Mouse (Mus musculus): ENCODE data around the gene Zfp865. TPM values are rescaled to one million over a fixed set of nuclear protein-coding genes. Genes with fewer than 3 reads are reported as not detected.

Gene Zfp865
- 17.7 TPM for polyA plus RNA-seq (2015; fragmentation: Illumina TruSeq; extraction: RNeasy Lipid Tissue Mini Kit (QIAGEN cat#74804); ENCODE audit: low read depth, low replicate concordance)

DNA sequence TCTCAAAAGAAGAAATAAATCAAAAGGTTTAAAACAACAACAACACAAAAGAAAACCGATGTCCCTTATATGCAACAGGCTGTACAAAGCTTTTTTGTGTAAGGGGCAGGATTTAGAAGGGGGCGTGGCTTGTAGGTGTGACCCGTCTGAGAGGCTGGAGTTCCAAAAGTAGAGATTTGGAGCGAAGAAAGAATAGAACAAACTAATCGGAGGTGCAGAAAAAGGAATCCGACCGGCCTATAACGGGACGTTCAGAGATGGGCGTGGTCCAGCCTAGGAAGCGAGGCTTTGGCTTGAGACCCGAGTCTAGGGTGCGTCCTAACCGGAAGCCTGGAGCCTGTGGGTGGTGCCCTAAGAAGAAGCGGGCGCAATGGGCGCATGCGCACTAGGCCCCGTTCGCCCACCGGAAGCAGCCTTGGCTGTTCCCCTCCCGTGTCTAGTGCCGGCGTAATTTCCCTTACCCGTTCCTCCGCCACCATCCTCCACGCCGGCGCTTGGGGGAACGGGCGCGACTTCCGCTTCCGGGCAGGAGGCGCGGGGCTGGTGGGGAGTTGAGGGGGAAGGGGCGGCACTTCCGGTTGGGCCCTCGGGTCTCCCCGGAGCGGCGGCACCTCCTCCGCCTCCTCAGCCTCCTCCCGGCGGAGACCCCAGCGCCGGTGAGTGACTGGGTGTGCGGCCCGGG is at the start of gene Zfp865, which contains the start of gene Ccdc106:
Zfp865 (plus strand) TSS at position 377 of the 682 bp plus-strand sequence.
Ccdc106 (plus strand) TSS at position 554 of the 682 bp plus-strand sequence.

DNA sequence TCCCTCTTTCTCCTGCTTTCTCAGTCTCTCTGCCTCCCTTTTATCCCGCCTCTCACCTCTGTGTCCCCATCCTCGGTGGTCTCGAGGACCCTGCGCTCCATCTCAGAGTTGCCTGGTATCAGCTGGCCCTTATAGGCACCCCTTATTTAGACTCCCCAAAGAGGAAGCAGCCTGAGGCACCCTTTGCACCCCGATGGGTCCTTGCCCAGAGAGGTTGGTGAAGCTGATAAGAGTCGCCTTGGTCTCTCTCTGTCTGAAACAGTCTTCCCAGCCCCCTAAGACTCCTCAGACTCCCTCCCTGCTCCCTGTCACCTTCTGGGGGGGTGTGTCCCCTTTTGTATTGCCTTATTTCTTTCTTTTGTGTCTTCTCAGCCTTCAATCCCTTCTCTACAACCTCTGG is 49.1 kb upstream of the Zfp865 start, which contains the start of gene Sbk3:
Sbk3 (minus strand) TSS at position 101 of the 400 bp plus-strand sequence.

GRCm38 (mm10) chr7:4996003-4996895 is 23.9 kb upstream of the Zfp865 start, which contains the start of gene Zfp579:
TSS of gene Zfp579 (minus strand) at chr7:4996158.

DNA sequence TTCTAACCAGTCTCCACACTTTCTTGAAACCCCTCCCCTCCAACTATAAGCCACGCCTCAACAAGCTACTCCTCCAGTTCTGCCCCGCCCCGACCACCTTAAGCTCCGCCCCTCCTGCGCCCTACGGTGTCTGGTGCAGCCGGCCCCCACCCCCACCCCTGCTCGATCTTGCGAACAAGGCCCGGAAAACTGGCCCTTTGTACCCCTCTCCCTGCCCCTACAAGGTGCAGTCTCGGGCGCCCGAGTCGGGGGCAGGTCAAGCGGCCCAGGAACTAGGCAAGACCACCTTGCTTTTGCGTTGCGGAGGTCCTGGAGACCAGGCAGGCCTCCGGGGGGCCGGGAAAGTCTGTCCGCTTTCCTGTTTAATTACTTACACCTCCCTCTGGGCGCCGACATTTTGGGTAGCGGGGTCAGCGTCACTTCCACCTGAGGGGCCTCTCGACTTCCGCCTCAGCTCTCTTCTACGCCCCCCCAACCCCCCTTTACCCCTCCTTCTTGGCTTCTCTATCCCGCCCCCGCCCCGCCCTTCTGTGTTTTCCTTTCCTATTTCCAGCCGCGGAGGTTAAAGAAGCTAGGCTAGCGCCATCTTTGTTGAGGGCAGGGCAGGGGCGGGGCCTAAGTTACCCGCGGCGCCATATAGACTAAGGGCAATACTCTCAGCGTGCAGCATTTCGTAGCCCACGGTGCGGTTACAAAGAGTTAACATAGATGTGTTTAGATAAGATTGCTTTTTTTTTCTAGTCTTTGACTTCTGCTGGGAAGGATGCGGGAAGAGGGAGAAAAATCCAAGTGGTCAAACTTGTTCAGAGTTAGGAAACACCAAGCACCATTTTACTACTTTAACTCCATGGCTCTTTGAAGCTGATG is 5.7 kb upstream of the Zfp865 start, which contains the start of the genes Zfp524 and Fiz1:
Zfp524 (plus strand) TSS at position 165 of the 867 bp plus-strand sequence.
Fiz1 (minus strand) TSS at position 447 of the 867 bp plus-strand sequence.

DNA sequence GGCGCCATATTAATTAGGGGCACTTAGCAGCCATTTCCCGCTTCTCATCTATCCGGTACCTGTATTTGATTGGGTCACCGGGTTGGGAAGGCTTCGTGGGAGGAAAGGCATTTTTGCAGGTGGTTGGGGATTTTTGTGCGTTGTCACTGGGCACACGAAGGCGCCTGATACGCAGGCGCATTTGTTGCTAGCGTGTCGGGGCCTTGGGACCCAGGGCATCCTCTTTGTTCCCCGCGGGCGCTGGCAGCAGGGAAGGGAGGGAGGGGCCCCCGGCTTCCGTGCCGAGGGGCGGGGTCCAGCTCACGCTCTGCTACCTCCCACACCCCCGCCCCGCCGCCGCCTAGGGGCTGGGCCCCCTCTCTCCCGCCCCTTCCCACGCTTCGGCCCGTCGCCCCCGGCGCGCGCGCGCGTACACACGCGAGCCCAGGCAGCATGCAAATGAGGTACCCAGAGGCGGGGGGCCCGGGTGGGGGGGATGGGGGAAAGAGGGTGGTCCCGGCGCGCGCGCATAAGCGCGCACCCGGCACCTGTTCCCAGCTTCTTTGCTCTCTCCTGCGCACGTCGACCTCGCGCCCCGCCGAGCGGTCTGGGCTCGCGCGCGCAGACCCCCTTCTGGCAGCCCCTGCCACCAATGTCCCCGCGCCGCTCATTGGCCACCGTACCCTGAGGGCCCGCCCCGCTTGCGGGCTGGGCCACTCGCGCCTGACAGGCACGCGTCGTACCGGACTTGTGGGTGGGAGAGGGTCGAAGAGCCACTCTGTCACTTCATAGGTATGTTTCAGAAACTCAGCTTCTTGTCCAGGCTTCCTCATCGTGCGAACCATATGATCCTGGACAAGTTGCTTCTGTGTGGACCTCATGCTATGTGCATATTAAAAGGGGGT is 4.8 kb upstream of the Zfp865 start, which contains the start of gene Gm44973:
Gm44973 (plus strand) TSS at position 379 of the 884 bp plus-strand sequence.

GRCm38 (mm10) chr7:5033818-5034217 is 13.6 kb downstream of the Zfp865 start, which contains the start of gene 4632433K11Rik:
TSS of gene 4632433K11Rik (plus strand) at chr7:5034118.

DNA sequence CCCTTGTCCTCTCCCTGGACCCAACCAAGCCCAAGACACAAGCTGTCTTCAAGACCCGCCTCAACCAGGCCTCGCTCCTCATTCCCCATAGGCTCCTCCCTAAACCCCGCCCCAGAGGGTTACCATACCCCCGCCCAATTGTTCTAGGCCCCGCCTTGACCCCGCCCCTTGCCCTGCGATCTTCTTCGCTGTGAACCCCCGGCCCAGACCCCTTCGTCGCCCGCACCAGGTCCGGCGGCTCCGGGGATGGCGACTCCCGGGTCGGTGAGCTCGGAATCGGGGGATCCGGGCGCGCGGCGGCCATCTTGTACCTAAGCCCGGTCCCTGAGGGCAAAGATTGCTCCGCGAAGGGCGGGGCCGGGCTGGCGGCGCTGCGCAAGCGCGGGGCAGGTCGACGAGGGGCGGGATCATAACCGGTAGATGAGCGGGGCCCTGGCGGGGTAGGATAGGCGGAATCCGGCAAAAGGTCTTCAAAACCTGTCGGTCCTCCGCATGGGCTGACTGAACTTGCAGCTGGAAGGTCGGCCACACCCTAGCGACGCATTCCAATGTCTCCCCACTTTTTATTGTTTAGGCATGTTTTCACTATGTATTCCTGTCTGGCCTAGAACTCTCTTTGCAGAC is 18.0 kb downstream of the Zfp865 start, which contains the start of gene Zfp784:
Zfp784 (minus strand) TSS at position 338 of the 624 bp plus-strand sequence.

DNA sequence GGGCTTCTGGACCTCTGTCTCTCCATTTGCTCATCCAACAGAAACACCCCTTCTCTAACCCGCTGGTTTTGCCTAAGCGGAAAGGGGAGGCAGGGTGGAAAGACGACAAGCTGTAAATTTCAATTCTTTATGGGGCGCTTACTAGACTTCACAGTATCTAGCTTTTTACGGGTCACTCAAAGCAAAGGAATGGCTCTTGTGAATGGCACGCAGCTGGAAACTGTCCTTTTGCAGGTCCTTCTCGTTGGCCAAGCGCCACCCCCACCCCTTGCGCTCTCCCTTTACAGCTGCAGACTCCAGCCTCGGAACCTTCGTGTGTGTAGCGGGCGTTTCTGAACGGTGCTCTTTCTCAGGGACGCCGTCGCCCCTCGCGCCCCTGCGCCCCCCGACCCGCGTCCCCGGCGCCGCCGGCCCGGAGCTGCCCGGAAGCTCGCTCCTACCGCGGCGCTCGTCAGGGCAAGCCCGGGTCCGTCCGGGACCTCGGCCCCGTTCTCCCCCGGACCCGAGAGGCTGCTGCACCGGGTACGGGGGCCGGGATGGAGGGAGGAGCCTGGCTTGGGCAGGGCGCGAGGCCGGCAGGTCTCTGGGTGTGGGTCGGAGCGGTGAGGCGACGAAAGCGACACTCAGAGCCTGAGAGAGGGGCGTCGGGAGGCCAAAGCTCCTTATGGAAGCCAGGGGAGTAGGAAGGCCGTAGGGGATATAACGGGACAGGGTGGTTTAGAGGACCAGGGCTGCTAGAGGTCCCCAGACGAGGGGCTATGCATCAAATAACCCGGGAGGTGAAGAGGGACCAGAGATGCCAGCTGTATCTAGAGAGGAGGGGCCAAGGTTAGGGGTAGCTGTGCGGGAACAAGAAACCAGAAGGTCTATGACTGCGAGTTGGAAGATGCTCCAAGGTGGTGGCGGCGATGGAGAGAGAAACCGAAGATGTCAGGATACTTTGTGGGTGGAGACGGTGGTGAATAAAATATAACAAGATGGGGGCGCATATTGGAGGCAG is 31.3 kb downstream of the Zfp865 start, which contains the start of gene Zfp580:
Zfp580 (plus strand) TSS at position 346 of the 1,000 bp plus-strand sequence.

GRCm38 (mm10) chr7:5061774-5062359 is 41.7 kb downstream of the Zfp865 start, which contains the start of gene U2af2:
TSS of gene U2af2 (plus strand) at chr7:5062143.

GRCm38 (mm10) chr7:5080010-5080751 is 60.0 kb downstream of the Zfp865 start, which contains the start of gene Epn1:
TSS of gene Epn1 (plus strand) at chr7:5080235.

Other genes with a start within 250 kb of the Zfp865 start
- not detected for gene Fam71e2, start 249.1 kb upstream of the Zfp865 start, polyA plus RNA-seq (2015; fragmentation: Illumina TruSeq; extraction: RNeasy Lipid Tissue Mini Kit (QIAGEN cat#74804); ENCODE audit: low read depth, low replicate concordance)
- 0.67 TPM for gene Il11, start 237.5 kb upstream of the Zfp865 start, polyA plus RNA-seq (2015; fragmentation: Illumina TruSeq; extraction: RNeasy Lipid Tissue Mini Kit (QIAGEN cat#74804); ENCODE audit: low read depth, low replicate concordance)
- gene Tmem190, start 237.4 kb upstream of the Zfp865 start, polyA plus RNA-seq (2015; fragmentation: Illumina TruSeq; extraction: RNeasy Lipid Tissue Mini Kit (QIAGEN cat#74804); ENCODE audit: low read depth, low replicate concordance), result not detected
- gene Tmem238, start 230.7 kb upstream of the Zfp865 start, polyA plus RNA-seq (2015; fragmentation: Illumina TruSeq; extraction: RNeasy Lipid Tissue Mini Kit (QIAGEN cat#74804); ENCODE audit: low read depth, low replicate concordance), result 1.4 TPM
- gene Rpl28, start 227.5 kb upstream of the Zfp865 start, polyA plus RNA-seq (2015; fragmentation: Illumina TruSeq; extraction: RNeasy Lipid Tissue Mini Kit (QIAGEN cat#74804); ENCODE audit: low read depth, low replicate concordance), result 466 TPM
- gene Ube2s, start 207.8 kb upstream of the Zfp865 start, polyA plus RNA-seq (2015; fragmentation: Illumina TruSeq; extraction: RNeasy Lipid Tissue Mini Kit (QIAGEN cat#74804); ENCODE audit: low read depth, low replicate concordance), result 175 TPM
- gene Shisa7, start 175.7 kb upstream of the Zfp865 start, polyA plus RNA-seq (2015; fragmentation: Illumina TruSeq; extraction: RNeasy Lipid Tissue Mini Kit (QIAGEN cat#74804); ENCODE audit: low read depth, low replicate concordance), result 75.7 TPM
- 10.4 TPM for gene Isoc2b, start 150.1 kb upstream of the Zfp865 start, polyA plus RNA-seq (2015; fragmentation: Illumina TruSeq; extraction: RNeasy Lipid Tissue Mini Kit (QIAGEN cat#74804); ENCODE audit: low read depth, low replicate concordance)
- 16.9 TPM for gene Isoc2a, start 143.2 kb upstream of the Zfp865 start, polyA plus RNA-seq (2015; fragmentation: Illumina TruSeq; extraction: RNeasy Lipid Tissue Mini Kit (QIAGEN cat#74804); ENCODE audit: low read depth, low replicate concordance)
- gene Gm36210, start 113.9 kb upstream of the Zfp865 start, polyA plus RNA-seq (2015; fragmentation: Illumina TruSeq; extraction: RNeasy Lipid Tissue Mini Kit (QIAGEN cat#74804); ENCODE audit: low read depth, low replicate concordance), result not detected
- gene Zfp628, start 105.2 kb upstream of the Zfp865 start, polyA plus RNA-seq (2015; fragmentation: Illumina TruSeq; extraction: RNeasy Lipid Tissue Mini Kit (QIAGEN cat#74804); ENCODE audit: low read depth, low replicate concordance), result 5.6 TPM
- gene Nat14, start 98.3 kb upstream of the Zfp865 start, polyA plus RNA-seq (2015; fragmentation: Illumina TruSeq; extraction: RNeasy Lipid Tissue Mini Kit (QIAGEN cat#74804); ENCODE audit: low read depth, low replicate concordance), result 103 TPM
- 1.2 TPM for gene Ssc5d, start 94.6 kb upstream of the Zfp865 start, polyA plus RNA-seq (2015; fragmentation: Illumina TruSeq; extraction: RNeasy Lipid Tissue Mini Kit (QIAGEN cat#74804); ENCODE audit: low read depth, low replicate concordance)
- 0.45 TPM for gene Sbk2, start 56.0 kb upstream of the Zfp865 start, polyA plus RNA-seq (2015; fragmentation: Illumina TruSeq; extraction: RNeasy Lipid Tissue Mini Kit (QIAGEN cat#74804); ENCODE audit: low read depth, low replicate concordance)
- 1.1 TPM for gene Sbk3, start 49.2 kb upstream of the Zfp865 start, polyA plus RNA-seq (2015; fragmentation: Illumina TruSeq; extraction: RNeasy Lipid Tissue Mini Kit (QIAGEN cat#74804); ENCODE audit: low read depth, low replicate concordance)
- gene Zfp579, start 24.2 kb upstream of the Zfp865 start, polyA plus RNA-seq (2015; fragmentation: Illumina TruSeq; extraction: RNeasy Lipid Tissue Mini Kit (QIAGEN cat#74804); ENCODE audit: low read depth, low replicate concordance), result 16.7 TPM
- 10.3 TPM for gene Zfp524, start 6.0 kb upstream of the Zfp865 start, polyA plus RNA-seq (2015; fragmentation: Illumina TruSeq; extraction: RNeasy Lipid Tissue Mini Kit (QIAGEN cat#74804); ENCODE audit: low read depth, low replicate concordance)
- 15.9 TPM for gene Fiz1, start 5.7 kb upstream of the Zfp865 start, polyA plus RNA-seq (2015; fragmentation: Illumina TruSeq; extraction: RNeasy Lipid Tissue Mini Kit (QIAGEN cat#74804); ENCODE audit: low read depth, low replicate concordance)
- gene Gm44973, start 4.9 kb upstream of the Zfp865 start, polyA plus RNA-seq (2015; fragmentation: Illumina TruSeq; extraction: RNeasy Lipid Tissue Mini Kit (QIAGEN cat#74804); ENCODE audit: low read depth, low replicate concordance), result not detected
- gene Ccdc106, start 177 bp downstream of the Zfp865 start, polyA plus RNA-seq (2015; fragmentation: Illumina TruSeq; extraction: RNeasy Lipid Tissue Mini Kit (QIAGEN cat#74804); ENCODE audit: low read depth, low replicate concordance), result 63.8 TPM
- not detected for gene 4632433K11Rik, start 13.7 kb downstream of the Zfp865 start, polyA plus RNA-seq (2015; fragmentation: Illumina TruSeq; extraction: RNeasy Lipid Tissue Mini Kit (QIAGEN cat#74804); ENCODE audit: low read depth, low replicate concordance)
- 6.4 TPM for gene Zfp784, start 18.1 kb downstream of the Zfp865 start, polyA plus RNA-seq (2015; fragmentation: Illumina TruSeq; extraction: RNeasy Lipid Tissue Mini Kit (QIAGEN cat#74804); ENCODE audit: low read depth, low replicate concordance)
- 17.7 TPM for gene Zfp580, start 31.2 kb downstream of the Zfp865 start, polyA plus RNA-seq (2015; fragmentation: Illumina TruSeq; extraction: RNeasy Lipid Tissue Mini Kit (QIAGEN cat#74804); ENCODE audit: low read depth, low replicate concordance)
- 167 TPM for gene U2af2, start 41.8 kb downstream of the Zfp865 start, polyA plus RNA-seq (2015; fragmentation: Illumina TruSeq; extraction: RNeasy Lipid Tissue Mini Kit (QIAGEN cat#74804); ENCODE audit: low read depth, low replicate concordance)
- 312 TPM for gene Epn1, start 59.9 kb downstream of the Zfp865 start, polyA plus RNA-seq (2015; fragmentation: Illumina TruSeq; extraction: RNeasy Lipid Tissue Mini Kit (QIAGEN cat#74804); ENCODE audit: low read depth, low replicate concordance)
- not detected for gene Rfpl4, start 96.6 kb downstream of the Zfp865 start, polyA plus RNA-seq (2015; fragmentation: Illumina TruSeq; extraction: RNeasy Lipid Tissue Mini Kit (QIAGEN cat#74804); ENCODE audit: low read depth, low replicate concordance)
- 0.49 TPM for gene Rasl2-9, start 105.6 kb downstream of the Zfp865 start, polyA plus RNA-seq (2015; fragmentation: Illumina TruSeq; extraction: RNeasy Lipid Tissue Mini Kit (QIAGEN cat#74804); ENCODE audit: low read depth, low replicate concordance)
- not detected for gene Vmn1r55, start 129.3 kb downstream of the Zfp865 start, polyA plus RNA-seq (2015; fragmentation: Illumina TruSeq; extraction: RNeasy Lipid Tissue Mini Kit (QIAGEN cat#74804); ENCODE audit: low read depth, low replicate concordance)
- gene Vmn1r56, start 176.4 kb downstream of the Zfp865 start, polyA plus RNA-seq (2015; fragmentation: Illumina TruSeq; extraction: RNeasy Lipid Tissue Mini Kit (QIAGEN cat#74804); ENCODE audit: low read depth, low replicate concordance), result not detected
- gene Vmn1r57, start 198.1 kb downstream of the Zfp865 start, polyA plus RNA-seq (2015; fragmentation: Illumina TruSeq; extraction: RNeasy Lipid Tissue Mini Kit (QIAGEN cat#74804); ENCODE audit: low read depth, low replicate concordance), result not detected